Mouse (Mus musculus) limb, embryonic 11.5 days (tissue): ENCODE measurements around the gene Tmem167. TPM values are rescaled to one million over a fixed set of nuclear protein-coding genes. Genes with fewer than 3 reads are reported as not detected.
A peak's percentile ranks its signal among the peaks of the same experiment; 100 is the strongest.

Experiments
- ATAC-seq: fragments of 200-750 bp; cut with Nextera tagmentation; 2 replicates; pipeline ENCODE4 v1.8.0; 2017; ENCODE audit warnings: low read depth; ENCODE audit not compliant: insufficient number of reproducible peaks, low FRiP score, low TSS enrichment
- DNase-seq: peaks from one replicate; pipeline ENCODE4 v3.0.0-alpha.2; 2015; ENCODE audit warnings: low spot score
- H3K27ac ChIP-seq: fragments of 300-500 bp; sonication (generic); replicated peaks from 2 replicates; pipeline ENCODE4 v1.5.1; 2014; ENCODE audit warnings: low read depth, mild to moderate bottlenecking, low read length
- H3K27me3 ChIP-seq: fragments of 300-500 bp; sonication (generic); 2 replicates; pipeline ENCODE4 v1.6.1; 2014; ENCODE audit warnings: mild to moderate bottlenecking, low read length, mixed read lengths; ENCODE audit not compliant: control insufficient read depth, insufficient read depth
- H3K36me3 ChIP-seq: fragments of 300-500 bp; sonication (generic); 2 replicates; pipeline ENCODE4 v1.6.1; 2014; ENCODE audit warnings: mild to moderate bottlenecking, low read length, moderate library complexity, mixed read lengths; ENCODE audit not compliant: control insufficient read depth, insufficient read depth
- H3K4me1 ChIP-seq: fragments of 300-500 bp; sonication (generic); 2 replicates; pipeline ENCODE4 v1.6.1; 2014; ENCODE audit warnings: low read length, mixed read lengths; ENCODE audit not compliant: control insufficient read depth, insufficient read depth
- H3K4me2 ChIP-seq: fragments of 300-500 bp; sonication (generic); 2 replicates; pipeline ENCODE4 v1.6.1; 2014; ENCODE audit warnings: low read depth, mild to moderate bottlenecking, moderate library complexity; ENCODE audit not compliant: severe bottlenecking
- H3K4me3 ChIP-seq: fragments of 300-500 bp; sonication (generic); 2 replicates; pipeline ENCODE4 v1.5.1; 2014; ENCODE audit warnings: low read depth, low read length
- H3K9ac ChIP-seq: fragments of 300-500 bp; sonication (generic); 2 replicates; pipeline ENCODE4 v1.6.1; 2014; ENCODE audit warnings: mild to moderate bottlenecking, low read length
- H3K9me3 ChIP-seq: fragments of 300-500 bp; sonication (generic); 2 replicates; pipeline ENCODE4 v1.6.1; 2016; ENCODE audit warnings: low read length; ENCODE audit not compliant: control insufficient read depth
- WGBS: fragments of 180-500 bp; shearing (Covaris S2); extraction: QIAGEN DNeasy Blood & Tissue Kit; methylation state at CpG from one replicate; pipeline ENCODE4 v1.1.7; 2014; 5-methylcytosine and 5-hydroxymethylcytosine counted together
- polyA plus RNA-seq: library from polyadenylated mRNA; unstranded; fragments of >200 nt; fragmentation: Nextera tagmentation; extraction: Ambion mirVana; gene quantifications from 2 replicates; pipeline ENCODE4 v1.2.1, GENCODE M21; 2014

The Tmem167 gene
- polyA plus RNA-seq, 1 experiment from 2014 or later: 74.9 TPM

DNA sequence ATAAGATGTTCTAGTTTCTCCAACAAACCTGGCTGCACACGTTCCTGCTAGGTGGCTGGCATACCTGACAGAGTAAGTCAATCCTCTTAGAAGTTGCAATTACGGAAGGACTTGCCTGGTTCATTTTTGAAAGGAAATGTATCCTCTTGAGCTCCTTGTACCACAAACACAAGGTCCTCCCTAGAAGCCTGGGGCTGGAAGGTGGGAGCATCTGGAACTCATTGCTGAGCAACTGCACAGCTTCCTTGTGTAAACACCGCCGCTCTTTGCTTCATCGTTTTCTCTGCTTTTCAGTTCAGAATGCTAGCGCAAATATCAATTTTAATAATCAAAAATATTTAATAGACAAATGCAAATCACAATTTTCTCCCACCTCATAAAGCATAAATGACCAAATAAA lies 102.9 kb downstream of the Tmem167 start:
- Histone ChIP-seq H3K36me3 (no peaks in the 10 kb centered on the region), H3K4me1 (0 out of 2 replicates have a peak, but pooled peaks cover 3% of the 10 kb centered on the region), H3K4me3 (no peak overlapping the region), H3K27me3 (no peaks in the 10 kb centered on the region), H3K27ac (no peak overlapping the region), H3K9ac (no peak overlapping the region), H3K9me3 (no peaks in the 10 kb centered on the region), H3K4me2 (no peak overlapping the region)
- DNase-seq (peak; percentile 66), ATAC-seq (no peak)
- 18% methylated on average over 6 of the region's 6 CpGs for WGBS

Other genes starting within 250 kb of the Tmem167 start
- 10.1 and 11.6 TPM in 2 replicates for gene Xrcc4, start 485 bp downstream of the Tmem167 start, polyA plus RNA-seq